Mouse (Mus musculus) left cerebral cortex, adult 18-20 months (tissue): ENCODE measurements at regions not wholly inside any gene's neighbourhood (a gene's known extent, or its start where the extent isn't known, plus 50 kb on each side); places are given as distances from the start of the nearest gene placed in this dataset.
A peak's percentile ranks its signal among the peaks of the same experiment; 100 is the strongest.
"Not testable (repeated sequence)": the region's sequence is repeated elsewhere in the genome, so short reads cannot be mapped to it uniquely, and the experiment has no call there.

ENCODE experiments used
- DNase-seq, 2 experiments: peaks; one replicate each; pipeline ENCODE4 v3.0.0; 2021 to 2022; ENCODE audit warnings: low spot score in 2 of 2, mixed read lengths in 1 of 2

- no peak for DNase-seq
These were observed 129.7 kb upstream of the Max start for GRCm38 (mm10) chr12:77091700-77092099.

- no peak for DNase-seq
These were observed 128.5 kb upstream of the Max start for GRCm38 (mm10) chr12:77090525-77090924.

GRCm38 (mm10) chr12:77089624-77090278, 127.8 kb upstream of the Max start:
- DNase-seq = peak; percentile 15 to 17

GRCm38 (mm10) chr12:77088452-77088851, 126.5 kb upstream of the Max start:
- DNase-seq = no peak

GRCm38 (mm10) chr12:77086931-77087330, 124.9 kb upstream of the Max start:
- not testable (repeated sequence) for DNase-seq

- no peak for DNase-seq
These were observed 123.9 kb upstream of the Max start for GRCm38 (mm10) chr12:77085894-77086293.

- no peak for DNase-seq
These were observed 123.2 kb upstream of the Max start for GRCm38 (mm10) chr12:77085244-77085643.

GRCm38 (mm10) chr12:77084744-77085143, 122.7 kb upstream of the Max start:
- DNase-seq = no peak

GRCm38 (mm10) chr12:77084343-77084742, 122.3 kb upstream of the Max start:
- no peak for DNase-seq

GRCm38 (mm10) chr12:77083760-77084159, 121.8 kb upstream of the Max start:
- no peak for DNase-seq

- no peak for DNase-seq
These were observed 119.8 kb upstream of the Max start for GRCm38 (mm10) chr12:77081774-77082173.

GRCm38 (mm10) chr12:77079481-77079880, 117.5 kb upstream of the Max start:
- no peak for DNase-seq

GRCm38 (mm10) chr12:77076678-77077077, 114.7 kb upstream of the Max start:
- DNase-seq = no peak

GRCm38 (mm10) chr12:77074602-77075001, 112.6 kb upstream of the Max start:
- no peak for DNase-seq

- no peak for DNase-seq
These were observed 109.7 kb upstream of the Max start for GRCm38 (mm10) chr12:77071700-77072099.

- DNase-seq = no peak
These were observed 105.9 kb upstream of the Max start for GRCm38 (mm10) chr12:77067938-77068337.

- DNase-seq = no peak
These were observed 105.1 kb upstream of the Max start for GRCm38 (mm10) chr12:77067115-77067514.

GRCm38 (mm10) chr12:77065645-77066512, 103.9 kb upstream of the Max start:
- DNase-seq = no peak

GRCm38 (mm10) chr12:77064048-77064447, 102.0 kb upstream of the Max start:
- no peak for DNase-seq

GRCm38 (mm10) chr12:77061562-77061847, 99.5 kb upstream of the Max start:
- no peak for DNase-seq

- DNase-seq = no peak
These were observed 99.0 kb upstream of the Max start for GRCm38 (mm10) chr12:77060766-77061561.
